Mouse (Mus musculus): ENCODE data around the gene Lysmd4.

DNA sequence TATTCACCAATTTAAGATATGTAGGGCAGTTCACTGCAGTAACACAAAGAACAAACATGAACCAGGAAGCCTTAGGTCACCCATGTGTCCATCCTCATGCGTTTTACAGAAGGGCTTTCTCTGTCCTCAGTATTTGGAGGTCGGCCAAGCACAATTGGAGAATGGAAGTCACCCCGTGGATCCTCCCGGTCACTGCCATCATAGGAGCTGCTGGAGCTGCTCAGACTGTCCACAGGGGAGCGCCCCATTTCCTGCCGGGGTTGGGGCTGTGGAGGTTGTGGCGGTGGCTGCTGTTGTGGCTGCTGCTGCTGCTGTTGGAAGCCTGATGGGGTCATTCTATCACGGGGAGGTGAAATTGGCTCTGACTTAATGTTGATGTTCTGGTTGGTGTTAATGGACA, 12.5 kb downstream of the Lysmd4 start:
- TF ChIP-seq POLR2A (IDR thresholded peaks at IDR 0.05; ENCODE audit: low read depth, low read length) (no peak), CTCF (IDR thresholded peaks at IDR 0.05; ENCODE audit: borderline replicate concordance, insufficient read depth, low read length) (no peak)

Data from embryonic fibroblast, embryonic 13.5 days (primary cell).